Mouse (Mus musculus) testis, adult 2 months (tissue): ENCODE results near the gene Bhlhe23. TPM values are rescaled to one million over a fixed set of nuclear protein-coding genes. Genes with fewer than 3 reads are reported as not detected.

Experiments used
- H3K27ac ChIP-seq: fragments of 200-500 bp; 2 replicates; pipeline ENCODE4 v1.5.1; 2012; ENCODE audit warnings: low read depth, low read length; ENCODE audit not compliant: control insufficient read depth, insufficient read depth
- H3K27me3 ChIP-seq: fragments of 200-500 bp; 2 replicates; pipeline ENCODE4 v1.6.1; 2012; ENCODE audit warnings: mild to moderate bottlenecking, low read length, moderate library complexity; ENCODE audit not compliant: control insufficient read depth, insufficient read depth
- H3K36me3 ChIP-seq: fragments of 200-500 bp; 2 replicates; pipeline ENCODE4 v1.6.1; 2012; ENCODE audit warnings: mild to moderate bottlenecking, low read length; ENCODE audit not compliant: control insufficient read depth, insufficient read depth
- H3K4me1 ChIP-seq: fragments of 200-500 bp; 2 replicates; pipeline ENCODE4 v1.6.1; 2012; ENCODE audit warnings: low read length; ENCODE audit not compliant: control insufficient read depth, insufficient read depth
- H3K4me3 ChIP-seq: fragments of 200-500 bp; 2 replicates; pipeline ENCODE4 v1.5.1; 2012; ENCODE audit warnings: low read depth, mild to moderate bottlenecking, low read length, moderate library complexity, mixed read lengths; ENCODE audit not compliant: control insufficient read depth
- CTCF ChIP-seq: fragments of 200-500 bp; IDR thresholded peaks from 2 replicates; pipeline ENCODE4 v1.5.1; 2012; ENCODE audit warnings: low read depth, mild to moderate bottlenecking, inconsistent platforms, low read length, moderate library complexity; ENCODE audit not compliant: control insufficient read depth, insufficient read depth, insufficient replicate concordance
- POLR2A ChIP-seq: fragments of 200-500 bp; IDR thresholded peaks from 2 replicates; pipeline ENCODE4 v1.6.1; 2012; ENCODE audit warnings: low read depth, mild to moderate bottlenecking, inconsistent platforms, low read length, moderate library complexity; ENCODE audit not compliant: control insufficient read depth
- polyA plus RNA-seq: library from polyadenylated mRNA; depleted of rRNA; stranded (reverse); fragments of >200 nt; gene quantifications from 2 replicates; pipeline ENCODE4 v1.2.3, GENCODE M21; 2012; rRNA removed

Gene Bhlhe23
- polyA plus RNA-seq, result 0.05 and 0.16 TPM in 2 replicates

- peaks cover 2% of the 10 kb centered on the region; the same call in 1 of the 2 replicates for H3K4me1 ChIP-seq
- H3K27ac ChIP-seq, result no peak within 1 kb of the TSS
- TF ChIP-seq POLR2A (no peak), CTCF (no peak)
- peaks cover 3% of the 10 kb centered on the region; the same call in 1 of the 2 replicates for H3K27me3 ChIP-seq
- peak within 1 kb of the TSS; percentile 47 for H3K4me3 ChIP-seq
- H3K36me3 ChIP-seq, result no peaks in the 10 kb centered on the region
Observed at GRCm38 (mm10) chr2:180776793-180777192, at the start of gene Bhlhe23. TSS of gene Bhlhe23 (minus strand) at chr2:180776900.

- peak overlapping the region; percentile 45 for H3K4me3 ChIP-seq
- TF ChIP-seq POLR2A (no peak), CTCF (no peak)
- H3K36me3 ChIP-seq, result no peaks in the 10 kb centered on the region
- H3K4me1 ChIP-seq, result no peaks in the 10 kb centered on the region
- no peaks in the 10 kb centered on the region for H3K27me3 ChIP-seq
- no peak overlapping the region for H3K27ac ChIP-seq
Observed at GRCm38 (mm10) chr2:180825147-180825941, 48.6 kb upstream of the Bhlhe23 start.

GRCm38 (mm10) chr2:180824724-180825123, 48.0 kb upstream of the Bhlhe23 start:
- Histone ChIP-seq H3K4me1 (no peaks in the 10 kb centered on the region), H3K27ac (no peak overlapping the region), H3K4me3 (peak overlapping the region; percentile 84), H3K27me3 (no peaks in the 10 kb centered on the region), H3K36me3 (no peaks in the 10 kb centered on the region)
- TF ChIP-seq POLR2A, result no peak
- no peak for TF ChIP-seq CTCF

GRCm38 (mm10) chr2:180824061-180824460, 47.4 kb upstream of the Bhlhe23 start:
- TF ChIP-seq POLR2A (no peak), CTCF (no peak)
- Histone ChIP-seq H3K4me1 (no peaks in the 10 kb centered on the region), H3K27ac (no peak overlapping the region), H3K36me3 (no peaks in the 10 kb centered on the region), H3K27me3 (no peaks in the 10 kb centered on the region), H3K4me3 (peak overlapping the region; percentile 84)

- no peaks in the 10 kb centered on the region for H3K27me3 ChIP-seq
- H3K36me3 ChIP-seq, result no peaks in the 10 kb centered on the region
- no peak for TF ChIP-seq POLR2A
- TF ChIP-seq CTCF, result peak; percentile 26; the same call in 1 of the 2 replicates
- peak overlapping the region; percentile 84 for H3K4me3 ChIP-seq
- H3K27ac ChIP-seq, result no peak overlapping the region
- no peaks in the 10 kb centered on the region for H3K4me1 ChIP-seq
Observed at GRCm38 (mm10) chr2:180822476-180822875, 45.8 kb upstream of the Bhlhe23 start.

GRCm38 (mm10) chr2:180819504-180819903, 42.8 kb upstream of the Bhlhe23 start:
- H3K4me3 ChIP-seq, result no peak overlapping the region
- no peak overlapping the region for H3K27ac ChIP-seq
- TF ChIP-seq CTCF (no peak), POLR2A (no peak)

GRCm38 (mm10) chr2:180816440-180817065, 39.9 kb upstream of the Bhlhe23 start:
- Histone ChIP-seq H3K36me3 (no peaks in the 10 kb centered on the region), H3K4me3 (no peak overlapping the region), H3K27me3 (no peaks in the 10 kb centered on the region), H3K27ac (no peak overlapping the region), H3K4me1 (no peaks in the 10 kb centered on the region)
- TF ChIP-seq POLR2A (no peak), CTCF (no peak)

More at GRCm38 (mm10) chr2:180819504-180819903, 42.8 kb upstream of the Bhlhe23 start:
- H3K4me1 ChIP-seq, result no peaks in the 10 kb centered on the region
- no peaks in the 10 kb centered on the region for H3K36me3 ChIP-seq
- no peaks in the 10 kb centered on the region for H3K27me3 ChIP-seq
